Mouse (Mus musculus): ENCODE data around the gene Trim54. TPM values are rescaled to one million over a fixed set of nuclear protein-coding genes. Genes with fewer than 3 reads are reported as not detected.
A peak's percentile ranks its signal among the peaks of the same experiment; 100 is the strongest.

The Trim54 gene
- polyA plus RNA-seq, 2 experiments: 6.2 to 8.7 TPM

DNA sequence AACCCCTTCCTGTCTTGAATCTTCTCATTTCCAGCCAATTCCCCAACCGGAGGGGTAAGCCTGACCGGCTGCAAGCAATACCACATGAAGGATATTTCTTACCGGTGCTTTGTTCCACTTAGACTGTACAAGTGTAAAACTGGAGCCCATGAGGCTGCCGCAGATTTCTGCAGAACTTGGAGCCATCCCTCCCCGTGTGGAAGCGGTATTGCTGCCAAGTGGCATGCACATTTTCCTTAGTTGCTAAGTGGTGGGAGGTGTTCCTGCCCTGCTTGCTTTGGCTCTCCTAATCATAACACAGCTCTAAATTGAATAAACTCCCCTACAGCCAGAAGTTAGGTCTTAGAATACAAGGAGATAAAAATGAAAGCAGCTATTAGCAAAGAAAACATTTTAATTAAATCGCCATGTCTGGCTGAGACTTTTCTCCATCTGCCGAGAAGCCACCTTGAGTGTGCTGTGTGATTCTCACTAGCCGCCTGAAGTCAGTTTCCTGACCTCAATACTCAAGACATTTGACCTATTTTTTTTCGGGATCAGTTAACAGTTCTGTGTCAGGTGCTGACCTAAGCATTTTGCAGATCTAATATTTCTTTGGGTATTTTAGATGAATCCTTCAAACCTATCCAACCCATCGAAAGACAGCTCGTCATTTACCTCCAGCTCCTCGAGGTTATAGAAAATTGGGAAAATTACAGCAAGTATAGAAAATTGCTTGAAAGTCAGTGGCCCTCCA is 36.3 kb upstream of the Trim54 start:
- ATAC-seq (ENCODE audit: low FRiP score, low read depth) (no peak), DNase-seq (ENCODE audit: low spot score) (peak; percentile 33)
- no peaks in the 10 kb centered on the region for H3K9me3 ChIP-seq (ENCODE audit: control insufficient read depth, low read length)
- H3K4me3 ChIP-seq (replicated peaks; ENCODE audit: low read length): no peak overlapping the region
- H3K27ac ChIP-seq (replicated peaks; ENCODE audit: low read depth, low read length): no peak overlapping the region
- no peak for TF ChIP-seq POLR2A (IDR thresholded peaks at IDR 0.05; ENCODE audit: borderline replicate concordance, extremely low read depth, insufficient read depth, insufficient read length)
- no peak overlapping the region for H3K9ac ChIP-seq (ENCODE audit: low read depth, low read length, severe bottlenecking)
- H3K27me3 ChIP-seq (ENCODE audit: control insufficient read depth, insufficient read depth, low read length): no peaks in the 10 kb centered on the region
- WGBS: 76% methylated on average over 13 of the region's 13 CpGs
- H3K4me1 ChIP-seq (ENCODE audit: control insufficient read depth, insufficient read depth, low read length): no peaks in the 10 kb centered on the region; the same call in 1 of the 2 replicates
- H3K36me3 ChIP-seq (ENCODE audit: control insufficient read depth, insufficient read depth, low read length): peaks cover 40% of the 10 kb centered on the region
- H3K4me2 ChIP-seq (replicated peaks; ENCODE audit: low read depth, low read length, severe bottlenecking): no peak overlapping the region

DNA sequence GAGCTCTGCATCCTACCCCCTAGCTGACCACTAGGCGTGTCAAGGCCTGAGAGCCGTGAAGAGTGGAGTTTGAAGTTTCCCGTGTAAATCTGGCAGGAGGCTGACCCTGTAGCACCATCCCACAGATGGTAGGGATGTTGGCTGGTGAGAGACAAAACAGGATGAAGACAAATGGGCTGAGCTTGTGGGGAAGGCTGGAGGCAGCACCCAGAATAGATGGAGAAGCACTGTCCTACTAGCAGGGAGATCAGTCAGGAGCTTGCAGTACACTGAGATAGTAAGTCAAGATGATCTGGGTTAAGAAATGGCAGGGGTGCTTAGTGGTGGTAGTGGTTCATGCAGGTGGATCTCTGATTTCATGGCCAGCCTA is 35.7 kb upstream of the Trim54 start:
- ATAC-seq (ENCODE audit: low FRiP score, low read depth) (no peak), DNase-seq (ENCODE audit: low spot score) (no peak)
- 57% methylated on average over 3 of the region's 3 CpGs for WGBS
- Histone ChIP-seq H3K27ac (replicated peaks; ENCODE audit: low read depth, low read length) (no peak overlapping the region), H3K4me1 (ENCODE audit: control insufficient read depth, insufficient read depth, low read length) (no peaks in the 10 kb centered on the region; the same call in 1 of the 2 replicates), H3K9me3 (ENCODE audit: control insufficient read depth, low read length) (no peaks in the 10 kb centered on the region), H3K9ac (ENCODE audit: low read depth, low read length, severe bottlenecking) (no peak overlapping the region), H3K4me2 (replicated peaks; ENCODE audit: low read depth, low read length, severe bottlenecking) (no peak overlapping the region), H3K36me3 (ENCODE audit: control insufficient read depth, insufficient read depth, low read length) (peaks cover 34% of the 10 kb centered on the region), H3K27me3 (ENCODE audit: control insufficient read depth, insufficient read depth, low read length) (no peaks in the 10 kb centered on the region), H3K4me3 (replicated peaks; ENCODE audit: low read length) (no peak overlapping the region)
- no peak for TF ChIP-seq POLR2A (IDR thresholded peaks at IDR 0.05; ENCODE audit: borderline replicate concordance, extremely low read depth, insufficient read depth, insufficient read length)

DNA sequence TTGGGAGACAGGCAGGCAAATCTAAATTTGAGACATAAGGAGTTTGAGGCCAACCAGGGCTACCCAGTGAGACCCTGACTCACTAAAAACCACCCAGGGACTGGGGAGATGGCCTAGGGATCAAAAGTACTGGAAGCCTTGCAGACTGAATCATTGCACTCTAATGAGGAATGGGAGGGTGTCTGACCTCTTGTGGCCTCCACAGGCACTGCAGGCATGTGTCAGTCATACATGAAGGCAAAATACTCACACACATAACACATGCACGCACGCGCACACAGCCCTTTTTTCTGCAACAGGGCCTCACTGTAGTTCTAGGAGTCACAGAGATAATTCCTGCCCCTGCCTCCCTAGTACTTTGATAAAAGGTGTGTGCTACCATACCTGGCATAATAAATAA is 35.1 kb upstream of the Trim54 start:
- peak; percentile 58 for DNase-seq (ENCODE audit: low spot score)
- H3K27me3 ChIP-seq (ENCODE audit: control insufficient read depth, insufficient read depth, low read length): no peaks in the 10 kb centered on the region
- no peak overlapping the region for H3K27ac ChIP-seq (replicated peaks; ENCODE audit: low read depth, low read length)
- no peak overlapping the region for H3K9ac ChIP-seq (ENCODE audit: low read depth, low read length, severe bottlenecking)
- H3K4me3 ChIP-seq (replicated peaks; ENCODE audit: low read length): no peak overlapping the region
- peaks cover 28% of the 10 kb centered on the region for H3K36me3 ChIP-seq (ENCODE audit: control insufficient read depth, insufficient read depth, low read length)
- no peaks in the 10 kb centered on the region for H3K9me3 ChIP-seq (ENCODE audit: control insufficient read depth, low read length)
- TF ChIP-seq POLR2A (IDR thresholded peaks at IDR 0.05; ENCODE audit: borderline replicate concordance, extremely low read depth, insufficient read depth, insufficient read length): no peak
- WGBS: 75% methylated on average over 3 of the region's 3 CpGs
- H3K4me1 ChIP-seq (ENCODE audit: control insufficient read depth, insufficient read depth, low read length): no peaks in the 10 kb centered on the region; the same call in 1 of the 2 replicates
- H3K4me2 ChIP-seq (replicated peaks; ENCODE audit: low read depth, low read length, severe bottlenecking): no peak overlapping the region
- ATAC-seq (ENCODE audit: low FRiP score, low read depth): no peak

DNA sequence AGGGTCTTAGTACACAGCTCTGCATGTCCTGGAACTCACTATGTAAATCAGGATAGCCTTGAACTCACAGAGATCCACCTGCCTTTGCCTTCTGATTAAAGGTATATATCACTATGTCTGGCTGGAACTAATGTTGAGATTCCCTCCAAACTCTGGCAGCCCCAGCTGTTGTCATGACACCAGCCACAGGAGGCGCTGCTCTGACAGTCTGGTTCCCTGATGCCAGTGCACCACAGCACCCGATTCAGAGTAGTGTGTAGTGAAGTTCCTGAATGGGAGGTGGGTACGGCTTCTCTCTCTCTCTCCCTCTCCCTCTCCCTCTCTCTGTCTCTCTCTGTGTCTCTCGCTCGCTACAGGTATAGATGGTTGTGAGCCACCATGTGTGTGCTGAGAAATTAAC is 34.2 kb upstream of the Trim54 start:
- Histone ChIP-seq H3K4me1 (ENCODE audit: control insufficient read depth, insufficient read depth, low read length) (no peaks in the 10 kb centered on the region; the same call in 1 of the 2 replicates), H3K36me3 (ENCODE audit: control insufficient read depth, insufficient read depth, low read length) (peaks cover 18% of the 10 kb centered on the region), H3K4me2 (replicated peaks; ENCODE audit: low read depth, low read length, severe bottlenecking) (no peak overlapping the region), H3K9me3 (ENCODE audit: control insufficient read depth, low read length) (no peaks in the 10 kb centered on the region), H3K27ac (replicated peaks; ENCODE audit: low read depth, low read length) (no peak overlapping the region), H3K4me3 (replicated peaks; ENCODE audit: low read length) (no peak overlapping the region), H3K9ac (ENCODE audit: low read depth, low read length, severe bottlenecking) (no peak overlapping the region), H3K27me3 (ENCODE audit: control insufficient read depth, insufficient read depth, low read length) (no peaks in the 10 kb centered on the region; the same call in 1 of the 2 replicates)
- DNase-seq (ENCODE audit: low spot score) (peak; percentile 49), ATAC-seq (ENCODE audit: low FRiP score, low read depth) (peak; percentile 26; the same call in 1 of the 2 replicates)
- no peak for TF ChIP-seq POLR2A (IDR thresholded peaks at IDR 0.05; ENCODE audit: borderline replicate concordance, extremely low read depth, insufficient read depth, insufficient read length)
- WGBS: 20% methylated on average over 5 of the region's 5 CpGs

DNA sequence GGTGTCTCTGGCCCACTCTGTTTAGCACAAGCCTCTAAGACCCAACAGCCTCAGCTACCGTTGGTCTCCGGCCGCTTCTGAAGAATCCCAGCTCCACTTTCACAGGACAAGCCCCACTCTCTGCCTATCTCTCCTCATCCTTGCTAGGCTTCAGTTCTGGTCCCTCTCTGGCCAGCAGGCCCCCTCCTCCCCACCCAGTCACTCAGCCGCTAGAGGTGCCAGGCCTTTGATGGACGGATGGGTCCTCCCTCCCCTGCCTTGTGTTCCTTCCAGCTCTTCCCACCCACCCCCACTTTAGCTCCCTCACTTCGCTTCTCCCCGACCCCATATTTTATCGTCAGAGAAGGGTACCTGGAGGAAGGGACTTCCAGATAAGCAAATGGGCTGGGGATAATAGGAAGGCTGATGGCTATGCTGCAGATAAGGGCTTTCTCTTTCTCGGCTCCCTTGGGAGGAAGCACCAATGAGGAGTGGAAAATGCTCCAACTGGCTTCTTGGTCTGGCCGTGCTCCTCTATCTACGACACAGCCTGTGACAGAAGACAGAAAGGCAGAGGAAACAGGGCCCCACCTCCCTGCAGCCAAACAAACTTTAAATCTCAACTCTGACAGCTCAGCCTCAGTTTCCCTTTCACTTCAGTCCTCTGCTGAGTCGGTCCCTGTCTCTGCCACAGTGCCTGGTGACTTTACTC is 33.4 kb upstream of the Trim54 start:
- 28% methylated on average over 12 of the region's 12 CpGs for WGBS
- no peaks in the 10 kb centered on the region; the same call in 1 of the 2 replicates for H3K4me1 ChIP-seq (ENCODE audit: control insufficient read depth, insufficient read depth, low read length)
- 0 out of 2 replicates have a peak overlapping the region, but pooled peaks have one; percentile 28 for H3K9ac ChIP-seq (ENCODE audit: low read depth, low read length, severe bottlenecking)
- no peak for TF ChIP-seq POLR2A (IDR thresholded peaks at IDR 0.05; ENCODE audit: borderline replicate concordance, extremely low read depth, insufficient read depth, insufficient read length)
- peaks cover 11% of the 10 kb centered on the region for H3K36me3 ChIP-seq (ENCODE audit: control insufficient read depth, insufficient read depth, low read length)
- H3K27me3 ChIP-seq (ENCODE audit: control insufficient read depth, insufficient read depth, low read length): peaks cover under 1% of the 10 kb centered on the region
- ATAC-seq (ENCODE audit: low FRiP score, low read depth) (no peak), DNase-seq (ENCODE audit: low spot score) (no peak)
- H3K4me3 ChIP-seq (replicated peaks; ENCODE audit: low read length): no peak overlapping the region
- H3K4me2 ChIP-seq (replicated peaks; ENCODE audit: low read depth, low read length, severe bottlenecking): no peak overlapping the region
- H3K27ac ChIP-seq (replicated peaks; ENCODE audit: low read depth, low read length): no peak overlapping the region
- no peaks in the 10 kb centered on the region for H3K9me3 ChIP-seq (ENCODE audit: control insufficient read depth, low read length)
